Mouse (Mus musculus): ENCODE results near the gene Thap2. TPM values are rescaled to one million over a fixed set of nuclear protein-coding genes. Genes with fewer than 3 reads are reported as not detected.
A peak's percentile ranks its signal among the peaks of the same experiment; 100 is the strongest.

Gene Thap2
- total and polyA plus RNA-seq, 3 experiments: 5.8 to 5.9 TPM; not detected in 1

GRCm38 (mm10) chr10:115328514-115328913 is 55.7 kb downstream of the Thap2 start:
- Histone ChIP-seq H3K27me3 (ENCODE audit: control insufficient read depth in 1 of 2, insufficient read depth in 2 of 2, low read length in 2 of 2) (no peaks in the 10 kb centered on the region; a peak in 1 of 4 replicates), H3K4me1 (ENCODE audit: control insufficient read depth in 1 of 2, insufficient read depth in 2 of 2, low read length in 2 of 2) (no peaks in the 10 kb centered on the region), H3K36me3 (ENCODE audit: control insufficient read depth in 1 of 2, insufficient read depth in 2 of 2, low read length in 2 of 2) (no peaks in the 10 kb centered on the region), H3K4me3 (ENCODE audit: control insufficient read depth in 1 of 2, insufficient read depth in 1 of 2, low read depth in 2 of 2, low read length in 2 of 2) (no peak overlapping the region), H3K9ac (ENCODE audit: control insufficient read depth, low read depth, low read length, poor library complexity, severe bottlenecking) (no peak overlapping the region), H3K79me2 (ENCODE audit: control insufficient read depth, insufficient read depth, low read length, poor library complexity) (no peaks in the 10 kb centered on the region), H3K27ac (ENCODE audit: control insufficient read depth, low read depth, low read length) (no peak overlapping the region), H3K9me3 (replicated peaks; ENCODE audit: insufficient read depth, low read length) (no peaks in the 10 kb centered on the region)
- no peak for DNase-seq (ENCODE audit: low read depth, low spot score)
- TF ChIP-seq RAD21 (IDR thresholded peaks at IDR 0.05; ENCODE audit: low read depth, low read length) (no peak), CHD1 (IDR thresholded peaks at IDR 0.05; ENCODE audit: low read depth, low read length) (no peak), JUND (IDR thresholded peaks at IDR 0.05; ENCODE audit: low read depth, low read length) (no peak), CHD2 (IDR thresholded peaks at IDR 0.05; ENCODE audit: low read length) (no peak)

- Histone ChIP-seq H3K4me3 (ENCODE audit: control insufficient read depth in 1 of 2, insufficient read depth in 1 of 2, low read depth in 2 of 2, low read length in 2 of 2) (no peak overlapping the region), H3K36me3 (ENCODE audit: control insufficient read depth in 1 of 2, insufficient read depth in 2 of 2, low read length in 2 of 2) (peaks cover 0 to 2% of the 10 kb centered on the region in 2 experiments; a peak in 2 of 4 replicates), H3K27ac (ENCODE audit: control insufficient read depth, low read depth, low read length) (no peak overlapping the region), H3K9me3 (replicated peaks; ENCODE audit: insufficient read depth, low read length) (no peaks in the 10 kb centered on the region), H3K4me1 (ENCODE audit: control insufficient read depth in 1 of 2, insufficient read depth in 2 of 2, low read length in 2 of 2) (no peaks in the 10 kb centered on the region; a peak in 1 of 4 replicates), H3K27me3 (ENCODE audit: control insufficient read depth in 1 of 2, insufficient read depth in 2 of 2, low read length in 2 of 2) (no peaks in the 10 kb centered on the region), H3K9ac (ENCODE audit: control insufficient read depth, low read depth, low read length, poor library complexity, severe bottlenecking) (no peak overlapping the region), H3K79me2 (ENCODE audit: control insufficient read depth, insufficient read depth, low read length, poor library complexity) (no peaks in the 10 kb centered on the region)
- DNase-seq (ENCODE audit: low read depth, low spot score): peak; percentile 81
- no peak for TF ChIP-seq ZNF384 (IDR thresholded peaks at IDR 0.05; ENCODE audit: low read depth, low read length)
- TF ChIP-seq CTCF (IDR thresholded peaks at IDR 0.05 in 2 of 3, conservative IDR thresholded peaks at IDR 0.05 in 1 of 3; ENCODE audit: control insufficient read depth in 1 of 3, insufficient read depth in 1 of 3, low read depth in 2 of 3, low read length in 3 of 3, poor library complexity in 1 of 3, severe bottlenecking in 1 of 3): peak; percentile 63 to 93 (median 88)
- no peak for TF ChIP-seq GABPA (IDR thresholded peaks at IDR 0.05; ENCODE audit: low read depth, low read length)
- no peak for TF ChIP-seq ZKSCAN1 (IDR thresholded peaks at IDR 0.05; ENCODE audit: low read depth, low read length)
- no peak for TF ChIP-seq CHD1 (IDR thresholded peaks at IDR 0.05; ENCODE audit: low read depth, low read length)
- TF ChIP-seq MAX (IDR thresholded peaks at IDR 0.05; ENCODE audit: low read length): no peak
- no peak for TF ChIP-seq POLR2AphosphoS5 (IDR thresholded peaks at IDR 0.05; ENCODE audit: borderline replicate concordance, low read depth, low read length)
- TF ChIP-seq RAD21 (IDR thresholded peaks at IDR 0.05; ENCODE audit: low read depth, low read length): peak; percentile 98
- peak; percentile 91 for TF ChIP-seq SMC3 (IDR thresholded peaks at IDR 0.05; ENCODE audit: low read depth, low read length)
- TF ChIP-seq ETS1 (IDR thresholded peaks at IDR 0.05; ENCODE audit: low read depth, low read length): no peak
- TF ChIP-seq ZMIZ1 (IDR thresholded peaks at IDR 0.05; ENCODE audit: low read depth, low read length): no peak
- TF ChIP-seq HCFC1 (IDR thresholded peaks at IDR 0.05; ENCODE audit: low read depth, low read length): no peak
- TF ChIP-seq SIN3A (IDR thresholded peaks at IDR 0.05; ENCODE audit: low read length): 0 out of 2 replicates have a peak, but pooled peaks have one; percentile 23
- TF ChIP-seq ZC3H11A (IDR thresholded peaks at IDR 0.05; ENCODE audit: low read depth, low read length): peak; percentile 92
- no peak for TF ChIP-seq ELF1 (IDR thresholded peaks at IDR 0.05; ENCODE audit: low read depth, low read length)
- TF ChIP-seq MYC (IDR thresholded peaks at IDR 0.05; ENCODE audit: low read depth, low read length): no peak
- TF ChIP-seq USF2 (IDR thresholded peaks at IDR 0.05; ENCODE audit: borderline replicate concordance in 1 of 2, insufficient read depth in 1 of 2, low read depth in 1 of 2, low read length in 2 of 2): no peak
- no peak for TF ChIP-seq MEF2A (IDR thresholded peaks at IDR 0.05; ENCODE audit: extremely low read depth, insufficient replicate concordance, low read depth, low read length, poor library complexity, severe bottlenecking)
- TF ChIP-seq CHD2 (IDR thresholded peaks at IDR 0.05; ENCODE audit: low read length): no peak
- no peak for TF ChIP-seq TCF12 (IDR thresholded peaks at IDR 0.05; ENCODE audit: low read depth, low read length)
- TF ChIP-seq MAFK (IDR thresholded peaks at IDR 0.05; ENCODE audit: borderline replicate concordance, low read depth, low read length): no peak
- TF ChIP-seq NELFE (IDR thresholded peaks at IDR 0.05; ENCODE audit: low read depth, low read length): no peak
- TF ChIP-seq MAZ (IDR thresholded peaks at IDR 0.05; ENCODE audit: low read depth, low read length): no peak
- no peak for TF ChIP-seq JUND (IDR thresholded peaks at IDR 0.05; ENCODE audit: low read depth, low read length)
- no peak for TF ChIP-seq TAL1 (IDR thresholded peaks at IDR 0.05; ENCODE audit: low read length)
- no peak for TF ChIP-seq POLR2AphosphoS2 (IDR thresholded peaks at IDR 0.05; ENCODE audit: low read length)
- no peak for TF ChIP-seq NRF1 (IDR thresholded peaks at IDR 0.05; ENCODE audit: insufficient read depth, low read depth, low read length, poor library complexity, severe bottlenecking)
- TF ChIP-seq USF1 (IDR thresholded peaks at IDR 0.05; ENCODE audit: low read depth, low read length): no peak
- TF ChIP-seq POLR2A (IDR thresholded peaks at IDR 0.05; ENCODE audit: control insufficient read depth in 1 of 2, insufficient read depth in 1 of 2, low read depth in 1 of 2, low read length in 2 of 2, poor library complexity in 1 of 2): no peak
Measured at GRCm38 (mm10) chr10:115323295-115323694, 60.9 kb downstream of the Thap2 start.
